Mouse (Mus musculus) spleen, adult 2 months (tissue): ENCODE measurements around the gene Gm49321. TPM values are rescaled to one million over a fixed set of nuclear protein-coding genes. Genes with fewer than 3 reads are reported as not detected.
A peak's percentile ranks its signal among the peaks of the same experiment; 100 is the strongest.

Experiments
- DNase-seq, 2 experiments: peaks; one replicate each; pipeline versions ENCODE4 v3.0.0 to v3.0.0-alpha.2; 2012 to 2021; ENCODE audit warnings: low spot score in 2 of 2, low read depth in 1 of 2
- H3K27ac ChIP-seq: fragments of 200-500 bp; 2 replicates; pipeline ENCODE4 v1.5.1; 2012; ENCODE audit warnings: low read length, inconsistent platforms; ENCODE audit not compliant: insufficient read depth
- H3K27me3 ChIP-seq: fragments of 200-500 bp; 2 replicates; pipeline ENCODE4 v1.6.1; 2012; ENCODE audit warnings: mild to moderate bottlenecking, moderate library complexity, low read length, inconsistent platforms; ENCODE audit not compliant: control insufficient read depth, insufficient read depth
- H3K36me3 ChIP-seq: fragments of 200-500 bp; 2 replicates; pipeline ENCODE4 v1.6.1; 2012; ENCODE audit warnings: mild to moderate bottlenecking, low read length, inconsistent platforms; ENCODE audit not compliant: control insufficient read depth, insufficient read depth
- H3K4me1 ChIP-seq: fragments of 200-500 bp; 2 replicates; pipeline ENCODE4 v1.6.1; 2011; ENCODE audit warnings: inconsistent platforms; ENCODE audit not compliant: control insufficient read depth, insufficient read depth, insufficient read length
- H3K4me3 ChIP-seq: fragments of 200-500 bp; 2 replicates; pipeline ENCODE4 v1.5.1; 2011; ENCODE audit warnings: mild to moderate bottlenecking, inconsistent platforms; ENCODE audit not compliant: insufficient read depth, insufficient read length; ENCODE audit errors: extremely low read depth
- CTCF ChIP-seq: fragments of 200-500 bp; IDR thresholded peaks from 2 replicates; pipeline ENCODE4 v1.5.1; 2011; ENCODE audit warnings: mild to moderate bottlenecking, inconsistent platforms; ENCODE audit not compliant: insufficient read depth, insufficient read length, insufficient replicate concordance; ENCODE audit errors: extremely low read depth
- POLR2A ChIP-seq: fragments of 200-500 bp; IDR thresholded peaks from 2 replicates; pipeline ENCODE4 v1.6.1; 2011; ENCODE audit warnings: low read depth, low read length, inconsistent platforms
- WGBS: fragments of 180-500 bp; shearing (Covaris S2); methylation state at CpG from one replicate; pipeline ENCODE4 v1.1.7; 2018; 5-methylcytosine and 5-hydroxymethylcytosine counted together
- polyA plus RNA-seq: library from polyadenylated mRNA; depleted of rRNA; stranded (reverse); fragments of >200 nt; gene quantifications from 2 replicates; pipeline ENCODE4 v1.2.3, GENCODE M21; 2012; rRNA removed

The Gm49321 gene
- 0.48 TPM in 1 of 2 replicates, not detected in the other for polyA plus RNA-seq

- TF ChIP-seq POLR2A (no peak), CTCF (no peak)
- Histone ChIP-seq H3K27ac (no peak within 1 kb of the TSS), H3K4me1 (no peaks in the 10 kb centered on the region), H3K36me3 (peaks cover 46% of the 10 kb centered on the region), H3K4me3 (no peak within 1 kb of the TSS), H3K27me3 (no peaks in the 10 kb centered on the region)
- no peak for DNase-seq
- WGBS = 98% methylated on average over 1 of the region's 1 CpGs
These were observed at the start of gene Gm49321 for GRCm38 (mm10) chr12:73937353-73937752. Gm49321 (plus strand) TSS chr12:73937653.

GRCm38 (mm10) chr12:73888003-73888783 lies 49.3 kb upstream of the Gm49321 start:
- 81% methylated on average over 8 of the region's 8 CpGs for WGBS
- TF ChIP-seq POLR2A = no peak
- no peak for TF ChIP-seq CTCF
- Histone ChIP-seq H3K36me3 (no peaks in the 10 kb centered on the region), H3K4me1 (peaks cover 12% of the 10 kb centered on the region), H3K4me3 (no peak overlapping the region), H3K27ac (no peak overlapping the region), H3K27me3 (no peaks in the 10 kb centered on the region)
- DNase-seq = no peak

GRCm38 (mm10) chr12:73889571-73889970 lies 47.9 kb upstream of the Gm49321 start:
- Histone ChIP-seq H3K36me3 (no peaks in the 10 kb centered on the region), H3K4me1 (peaks cover 10% of the 10 kb centered on the region), H3K4me3 (no peak overlapping the region), H3K27me3 (no peaks in the 10 kb centered on the region), H3K27ac (no peak overlapping the region)
- TF ChIP-seq CTCF (no peak), POLR2A (no peak)
- DNase-seq = peak in 1 of 2 experiments; percentile 40
- 30% methylated on average over 1 of the region's 1 CpGs for WGBS

- WGBS = 65% methylated on average over 3 of the region's 3 CpGs
- no peak overlapping the region for H3K27ac ChIP-seq
- TF ChIP-seq CTCF (no peak), POLR2A (no peak)
- H3K36me3 ChIP-seq = no peaks in the 10 kb centered on the region
- DNase-seq = no peak
- H3K4me1 ChIP-seq = peaks cover 10% of the 10 kb centered on the region
- no peak overlapping the region for H3K4me3 ChIP-seq
- no peaks in the 10 kb centered on the region for H3K27me3 ChIP-seq
These were observed 47.4 kb upstream of the Gm49321 start for GRCm38 (mm10) chr12:73890086-73890485.

GRCm38 (mm10) chr12:73892616-73893015 lies 44.8 kb upstream of the Gm49321 start:
- DNase-seq = no peak
- 85% methylated on average over 3 of the region's 3 CpGs for WGBS
- Histone ChIP-seq H3K4me3 (no peak overlapping the region), H3K27me3 (no peaks in the 10 kb centered on the region), H3K4me1 (peaks cover 10% of the 10 kb centered on the region), H3K36me3 (no peaks in the 10 kb centered on the region), H3K27ac (no peak overlapping the region)
- no peak for TF ChIP-seq POLR2A
- no peak for TF ChIP-seq CTCF

GRCm38 (mm10) chr12:73894838-73895237 lies 42.6 kb upstream of the Gm49321 start:
- no peak for DNase-seq
- H3K27me3 ChIP-seq = no peaks in the 10 kb centered on the region
- no peak for TF ChIP-seq POLR2A
- TF ChIP-seq CTCF = no peak
- no peaks in the 10 kb centered on the region for H3K4me1 ChIP-seq
- H3K36me3 ChIP-seq = no peaks in the 10 kb centered on the region
- H3K4me3 ChIP-seq = no peak overlapping the region
- 80% methylated on average over 6 of the region's 6 CpGs for WGBS
- H3K27ac ChIP-seq = no peak overlapping the region

GRCm38 (mm10) chr12:73895674-73896073 lies 41.8 kb upstream of the Gm49321 start:
- DNase-seq = no peak
- TF ChIP-seq CTCF (no peak), POLR2A (no peak)
- Histone ChIP-seq H3K36me3 (no peaks in the 10 kb centered on the region), H3K27me3 (no peaks in the 10 kb centered on the region), H3K27ac (no peak overlapping the region), H3K4me1 (no peaks in the 10 kb centered on the region), H3K4me3 (no peak overlapping the region)
- WGBS = 91% methylated on average over 2 of the region's 2 CpGs
